Mouse (Mus musculus) heart, postnatal 14 days (tissue): Measurements from ENCODE around the gene Depdc7. TPM values are rescaled to one million over a fixed set of nuclear protein-coding genes. Genes with fewer than 3 reads are reported as not detected.

Experiments used
- DNase-seq, 2 experiments: peaks; one replicate each; pipeline ENCODE4 v3.0.0; 2021 to 2022
- intact Hi-C: fragments of 180-260 bp; cut with DNase I; formaldehyde crosslinking; loops from one replicate; pipeline ENCODE4 v1.15.1; 2025
- total RNA-seq, 2 experiments: library from RNA; stranded (reverse); gene quantifications; 2 replicates each; pipeline ENCODE4 v1.2.3; 2021

The Depdc7 gene
- total RNA-seq, 2 experiments from 2014 or later = 1.4 to 1.6 TPM

DNA sequence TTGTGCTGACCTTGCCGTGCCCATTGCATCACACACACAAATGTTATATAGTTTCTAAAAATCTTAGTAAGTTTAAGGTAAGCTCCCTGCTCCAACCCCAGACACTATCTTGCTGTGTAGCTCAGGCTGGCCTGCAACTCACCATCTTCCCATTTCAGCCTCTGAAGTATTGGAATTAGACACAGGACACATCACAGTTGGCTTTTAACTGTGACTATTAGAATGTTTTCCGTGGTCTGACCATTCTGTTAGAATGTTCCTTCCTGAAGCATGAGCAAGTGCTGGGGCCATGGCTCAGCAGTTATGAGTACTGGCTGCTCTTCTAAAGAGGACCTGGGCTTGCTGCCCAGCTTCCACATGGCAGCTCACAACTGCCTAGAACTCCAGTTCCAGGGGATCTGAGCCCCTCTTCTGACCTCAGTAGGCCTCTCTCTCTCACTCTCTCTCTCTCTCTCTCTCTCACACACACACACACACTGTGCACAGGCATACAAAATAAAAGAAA, 25.4 kb downstream of the Depdc7 start:
- intact Hi-C loops = no loop called here
- peak; percentile 20 to 28 for DNase-seq

DNA sequence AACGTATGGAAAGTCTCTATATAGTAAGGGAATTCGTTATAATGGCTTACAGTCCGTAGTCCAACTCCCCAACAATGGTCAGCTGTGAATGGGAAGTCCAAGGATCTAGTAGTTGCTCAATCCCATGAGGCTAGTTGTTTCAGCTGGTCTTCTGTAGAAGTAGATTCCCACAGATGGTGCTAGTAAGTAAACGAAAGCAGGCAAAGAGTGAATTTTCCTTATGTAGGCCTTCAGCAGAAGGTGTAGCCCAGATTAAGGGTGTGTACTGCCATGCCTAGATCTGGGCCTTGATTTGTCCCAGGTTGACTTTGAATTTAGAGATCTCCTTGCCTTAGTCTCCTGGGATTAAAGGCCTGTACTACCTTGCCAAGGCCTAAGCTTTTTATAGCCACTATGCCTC, 26.4 kb downstream of the Depdc7 start, which contains the start of gene Pin1rt1:
Gene Pin1rt1 (minus strand): TSS at position 101 of the 400 bp plus-strand sequence.
- no peak for DNase-seq
- intact Hi-C loops = no loop called here

- DNase-seq = no peak
- intact Hi-C loops = no loop called here
Observed at GRCm38 (mm10) chr2:104714254-104714691, 28.4 kb downstream of the Depdc7 start.

- DNase-seq = no peak
- intact Hi-C loops = no loop called here
Observed at GRCm38 (mm10) chr2:104712486-104712809, 30.2 kb downstream of the Depdc7 start.

DNA sequence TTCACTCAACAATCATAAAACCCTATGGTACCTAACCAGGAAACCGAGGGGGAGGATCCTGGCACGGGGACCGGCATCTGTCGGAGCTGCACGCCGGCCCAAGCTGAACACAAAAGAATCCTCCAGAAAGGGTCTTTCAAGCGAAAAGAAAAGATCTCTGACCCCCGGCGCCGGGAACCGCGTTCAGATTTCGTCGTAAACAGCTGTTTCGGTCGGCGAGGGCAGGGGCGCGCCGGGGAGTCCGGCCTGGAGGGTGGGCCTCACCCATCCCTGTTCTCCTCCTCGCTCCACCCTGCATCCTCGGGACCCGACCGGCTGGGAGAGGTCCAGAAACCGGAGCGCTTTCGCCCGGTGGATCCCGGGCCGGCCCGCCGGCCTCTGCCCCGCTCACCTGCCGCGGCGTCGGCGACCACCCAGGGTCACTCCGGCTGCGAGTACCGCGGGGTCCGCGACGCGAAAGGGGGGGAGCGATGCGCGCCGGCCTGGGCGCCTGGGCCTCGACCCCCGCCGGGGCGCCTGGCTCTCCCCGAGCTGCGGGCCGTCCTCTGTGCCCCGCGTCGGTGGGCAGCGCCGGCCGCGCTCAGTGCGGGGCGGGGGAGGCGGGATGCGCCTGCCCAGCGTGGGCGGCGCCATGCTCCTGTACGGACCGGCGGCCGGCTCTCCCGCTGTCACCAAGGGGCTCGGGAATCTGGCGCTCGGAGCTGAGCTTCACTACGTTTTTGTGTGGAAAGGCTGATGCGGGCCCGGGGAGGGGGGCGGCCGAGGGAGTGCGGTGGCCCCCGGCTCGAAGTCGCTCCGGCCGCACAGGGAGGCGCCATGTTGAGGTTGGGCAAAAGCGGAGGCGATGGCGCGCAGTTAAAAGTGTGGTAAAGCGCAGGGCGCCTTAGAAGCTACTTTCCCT, 30.8 kb downstream of the Depdc7 start, which contains the start of gene Tcp11l1:
Gene Tcp11l1 (minus strand): TSS at position 585 of the 901 bp plus-strand sequence.
- intact Hi-C loops = no loop called here
- DNase-seq = peak; percentile 64 to 67

DNA sequence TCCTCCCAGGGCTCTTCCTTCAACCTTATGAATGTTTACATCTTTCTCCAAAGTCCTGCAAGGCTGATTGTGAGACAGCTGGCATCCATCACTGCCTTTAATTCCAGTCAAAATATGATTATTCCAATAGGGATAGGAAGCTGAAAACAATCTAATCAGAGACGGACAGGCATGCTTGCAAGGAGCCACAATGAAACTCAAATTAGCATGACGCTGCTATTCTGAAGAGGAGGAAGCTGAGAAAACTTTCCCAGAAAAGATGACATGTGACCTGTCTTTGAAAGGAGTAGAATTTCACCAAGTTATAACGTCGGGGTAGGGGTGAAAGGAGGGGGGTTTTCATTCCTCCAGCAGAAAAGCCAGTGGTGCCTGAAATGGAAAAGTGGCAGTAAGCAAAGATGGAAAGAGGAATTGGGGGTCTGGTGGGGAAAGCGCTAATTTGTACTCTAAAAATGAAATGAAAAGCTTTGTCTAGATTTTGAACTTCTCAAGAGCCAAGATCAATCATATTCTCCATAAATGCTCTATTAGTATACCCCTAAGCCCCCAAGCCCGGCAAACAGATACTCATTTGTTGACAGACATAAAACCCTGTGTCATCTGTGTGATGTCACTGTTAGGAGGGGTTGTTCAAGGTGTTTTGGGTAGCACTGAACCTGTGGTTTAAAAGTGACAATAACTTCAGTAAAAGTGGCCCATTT, 31.9 kb downstream of the Depdc7 start:
- DNase-seq = no peak
- intact Hi-C loops = no loop called here

- intact Hi-C loops = no loop called here
Observed at GRCm38 (mm10) chr2:104709786-104710337, 32.8 kb downstream of the Depdc7 start.

GRCm38 (mm10) chr2:104704355-104704754, 38.3 kb downstream of the Depdc7 start:
- intact Hi-C loops = no loop called here
- DNase-seq = no peak

More at GRCm38 (mm10) chr2:104709786-104710337, 32.8 kb downstream of the Depdc7 start:
- DNase-seq = no peak

- intact Hi-C loops = no loop called here
- DNase-seq = no peak
Observed at GRCm38 (mm10) chr2:104703158-104703557, 39.5 kb downstream of the Depdc7 start.

DNA sequence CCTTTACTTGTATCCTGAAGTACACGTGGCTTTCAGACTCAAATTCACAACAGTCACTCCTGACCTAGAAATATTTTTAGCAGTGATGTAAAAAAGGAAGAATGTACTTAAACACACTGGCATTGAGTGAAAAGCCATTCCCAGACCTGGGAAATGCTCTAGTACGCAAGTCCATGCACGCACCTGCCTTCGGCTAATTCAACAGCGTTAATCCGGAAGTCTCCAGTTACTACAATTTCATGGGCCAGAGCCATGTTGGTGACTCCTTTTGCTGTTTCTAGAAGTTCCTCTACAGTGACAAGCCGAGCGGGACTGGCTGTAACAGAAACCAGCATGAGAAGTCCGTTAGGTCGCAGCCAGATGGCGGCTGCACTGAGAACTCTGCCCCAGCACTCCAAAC, 43.0 kb downstream of the Depdc7 start:
- intact Hi-C loops = no loop called here

DNA sequence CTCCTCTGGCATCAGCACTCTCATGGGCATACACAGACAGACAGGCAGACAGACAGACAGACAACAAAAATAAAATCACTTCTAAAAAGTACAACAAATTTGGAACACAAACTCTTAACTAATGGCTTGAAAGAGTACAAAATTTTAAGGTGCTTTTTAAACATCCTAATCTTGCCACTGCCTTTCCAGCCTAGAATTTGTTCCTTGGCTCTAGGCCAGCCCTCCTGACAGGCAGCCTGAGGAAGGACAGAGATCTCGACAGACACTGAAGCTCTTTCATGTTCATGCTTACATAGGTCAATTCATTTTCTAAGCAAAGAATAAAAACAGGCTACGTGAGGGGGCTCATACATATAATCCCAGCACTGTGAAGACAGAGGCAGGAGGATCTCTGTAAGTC, 50.1 kb downstream of the Depdc7 start:
- no peak for DNase-seq
- intact Hi-C loops = no loop called here

More for the DNA sequence above, 43.0 kb downstream of the Depdc7 start:
- no peak for DNase-seq

DNA sequence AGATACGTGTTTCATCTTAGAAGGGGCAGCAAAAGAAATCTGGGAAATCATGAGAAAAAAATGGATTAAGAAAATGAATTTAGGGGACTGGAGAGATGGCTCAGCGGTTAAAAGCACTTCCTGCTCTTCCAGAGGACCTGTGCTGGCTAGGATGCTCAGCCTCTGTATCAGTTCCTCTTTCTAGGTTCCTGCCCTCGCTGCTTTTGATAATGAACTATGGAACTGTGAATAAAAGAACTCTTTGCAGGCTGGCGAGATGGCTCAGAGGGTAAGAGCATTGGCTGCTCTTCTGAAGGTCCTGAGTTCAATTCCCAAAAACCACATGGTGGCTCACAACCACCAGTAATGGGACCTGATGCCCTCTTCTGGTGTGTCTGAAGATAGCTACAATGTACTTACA, 52.0 kb downstream of the Depdc7 start:
- intact Hi-C loops = no loop called here
- DNase-seq = no peak

- DNase-seq = no peak
- intact Hi-C loops = loop anchor here (5.0 kb wide), 1 partner anchor 539 kb away; no protein-coding TSS in a partner anchor
Observed at GRCm38 (mm10) chr2:104688724-104689123, 54.0 kb downstream of the Depdc7 start.

DNA sequence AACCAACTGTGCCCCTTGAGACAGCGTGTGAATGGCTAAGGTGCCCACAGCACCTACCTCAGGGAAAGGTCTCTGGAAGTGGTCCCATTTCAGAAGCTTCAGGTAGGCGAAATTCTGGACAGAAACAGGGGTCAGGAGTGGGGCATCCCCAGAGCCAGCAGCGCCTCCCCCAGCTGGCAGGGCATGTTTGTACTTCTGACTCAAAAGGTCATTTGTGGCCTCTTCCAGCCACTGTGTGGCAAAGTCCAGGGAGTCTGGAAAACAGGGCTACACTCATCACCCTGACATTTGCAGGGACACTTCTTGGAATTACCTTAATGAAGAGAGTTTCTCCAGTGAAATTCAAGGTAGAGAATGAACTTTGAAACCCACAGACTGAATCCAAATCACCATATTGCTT, 54.4 kb downstream of the Depdc7 start:
- intact Hi-C loops = loop anchor here (5.0 kb wide), 1 partner anchor 539 kb away; no protein-coding TSS in a partner anchor

GRCm38 (mm10) chr2:104687261-104687660, 55.4 kb downstream of the Depdc7 start:
- DNase-seq = no peak
- intact Hi-C loops = loop anchor here (2.0 to 5.0 kb wide), 2 partner anchors 64 to 540 kb away; no protein-coding TSS in a partner anchor

More for the DNA sequence above, 54.4 kb downstream of the Depdc7 start:
- no peak for DNase-seq

GRCm38 (mm10) chr2:104685418-104685817, 57.3 kb downstream of the Depdc7 start:
- DNase-seq = peak; percentile 84 to 87
- intact Hi-C loops = loop anchor here (1.0 to 5.0 kb wide), 2 partner anchors 89 to 542 kb away; no protein-coding TSS in a partner anchor

GRCm38 (mm10) chr2:104684771-104685170, 57.9 kb downstream of the Depdc7 start:
- DNase-seq = no peak
- intact Hi-C loops = loop anchor here (1.0 to 5.0 kb wide), 2 partner anchors 90 to 543 kb away; no protein-coding TSS in a partner anchor

GRCm38 (mm10) chr2:104677326-104677725, 65.4 kb downstream of the Depdc7 start:
- no peak for DNase-seq
- intact Hi-C loops = no loop called here
